Mouse (Mus musculus) MEL (cell line): ENCODE results near the gene Cep170b. TPM values are rescaled to one million over a fixed set of nuclear protein-coding genes. Genes with fewer than 3 reads are reported as not detected.

Experiments used
- DNase-seq: peaks from one replicate; pipeline ENCODE4 v3.0.0; 2011; ENCODE audit warnings: low read depth, low spot score
- H3K27ac ChIP-seq: 2 replicates; pipeline ENCODE4 v1.5.1; 2012; ENCODE audit warnings: low read depth, mild to moderate bottlenecking, control low read depth, low read length, moderate library complexity; ENCODE audit not compliant: control insufficient read depth
- H3K27me3 ChIP-seq, 2 experiments: fragments of 150-350 bp in 1 of 2; sonication (generic) in 1 of 2; 2 replicates each; pipeline ENCODE4 v1.6.1; 2012; ENCODE audit warnings: low read length in 2 of 2, mild to moderate bottlenecking in 2 of 2, improper control_type of control experiment in 1 of 2, moderate library complexity in 1 of 2; ENCODE audit not compliant: insufficient read depth in 2 of 2, control insufficient read depth in 1 of 2
- H3K36me3 ChIP-seq, 2 experiments: 2 replicates each; pipeline ENCODE4 v1.6.1; 2012 to 2014; ENCODE audit warnings: low read length in 2 of 2, improper control_type of control experiment in 1 of 2, inconsistent platforms in 1 of 2, mild to moderate bottlenecking in 1 of 2; ENCODE audit not compliant: insufficient read depth in 2 of 2, control insufficient read depth in 1 of 2
- H3K4me1 ChIP-seq, 2 experiments: fragments of 150-350 bp in 1 of 2; sonication (generic) in 1 of 2; 2 replicates each; pipeline ENCODE4 v1.6.1; 2012; ENCODE audit warnings: low read length in 2 of 2, improper control_type of control experiment in 1 of 2, mild to moderate bottlenecking in 1 of 2; ENCODE audit not compliant: insufficient read depth in 2 of 2, control insufficient read depth in 1 of 2
- H3K4me3 ChIP-seq, 2 experiments: fragments of 150-350 bp in 1 of 2; sonication (generic) in 1 of 2; 2 replicates each; pipeline ENCODE4 v1.5.1; 2012; ENCODE audit warnings: low read depth in 2 of 2, low read length in 2 of 2, mild to moderate bottlenecking in 2 of 2, moderate library complexity in 2 of 2, control low read depth in 1 of 2, improper control_type of control experiment in 1 of 2; ENCODE audit not compliant: control insufficient read depth in 1 of 2, insufficient read depth in 1 of 2
- H3K79me2 ChIP-seq: 2 replicates; pipeline ENCODE4 v1.6.1; 2012; ENCODE audit warnings: mild to moderate bottlenecking, low read length, moderate library complexity; ENCODE audit not compliant: control insufficient read depth, poor library complexity, insufficient read depth
- H3K9ac ChIP-seq: 2 replicates; pipeline ENCODE4 v1.6.1; 2012; ENCODE audit warnings: low read depth, mild to moderate bottlenecking, control low read depth, low read length, moderate library complexity; ENCODE audit not compliant: control insufficient read depth, poor library complexity, severe bottlenecking
- H3K9me3 ChIP-seq: fragments of 150-350 bp; sonication (generic); replicated peaks from 2 replicates; pipeline ENCODE4 v1.6.1; 2012; ENCODE audit warnings: mild to moderate bottlenecking, low read length, improper control_type of control experiment, moderate library complexity; ENCODE audit not compliant: insufficient read depth
- BHLHE40 ChIP-seq: IDR thresholded peaks from 2 replicates; pipeline ENCODE4 v1.6.1; 2012; ENCODE audit warnings: low read depth, mild to moderate bottlenecking, inconsistent platforms, low read length, improper control_type of control experiment, borderline replicate concordance
- CHD2 ChIP-seq: IDR thresholded peaks from 2 replicates; pipeline ENCODE4 v1.6.1; 2011; ENCODE audit warnings: low read length, improper control_type of control experiment
- CTCF ChIP-seq, 3 experiments: IDR thresholded peaks in 2 of 3; conservative IDR thresholded peaks in 1 of 3; 2 replicates each; pipeline ENCODE4 v1.5.1; 2011 to 2012; ENCODE audit warnings: low read length in 3 of 3, low read depth in 2 of 3, mild to moderate bottlenecking in 2 of 3, improper control_type of control experiment in 1 of 3, inconsistent platforms in 1 of 3, mixed read lengths in 1 of 3, moderate library complexity in 1 of 3; ENCODE audit not compliant: control insufficient read depth in 1 of 3, insufficient read depth in 1 of 3, poor library complexity in 1 of 3, severe bottlenecking in 1 of 3
- ELF1 ChIP-seq: IDR thresholded peaks from 2 replicates; pipeline ENCODE4 v1.6.1; 2014; ENCODE audit warnings: low read depth, mild to moderate bottlenecking, inconsistent platforms, low read length, improper control_type of control experiment, moderate library complexity
- EP300 ChIP-seq, 2 experiments: IDR thresholded peaks; 2 replicates each; pipeline ENCODE4 v1.6.1; 2011; ENCODE audit warnings: improper control_type of control experiment in 2 of 2, low read length in 2 of 2, low read depth in 1 of 2, mild to moderate bottlenecking in 1 of 2
- ETS1 ChIP-seq: IDR thresholded peaks from 2 replicates; pipeline ENCODE4 v1.6.1; 2012; ENCODE audit warnings: low read depth, mild to moderate bottlenecking, inconsistent platforms, low read length, improper control_type of control experiment, moderate library complexity
- GABPA ChIP-seq: IDR thresholded peaks from 2 replicates; pipeline ENCODE4 v1.6.1; 2012; ENCODE audit warnings: low read depth, mild to moderate bottlenecking, inconsistent platforms, low read length, improper control_type of control experiment, moderate library complexity
- GATA1 ChIP-seq: IDR thresholded peaks from 2 replicates; pipeline ENCODE4 v1.6.1; 2011; ENCODE audit warnings: low read depth, low read length, improper control_type of control experiment
- HCFC1 ChIP-seq: IDR thresholded peaks from 2 replicates; pipeline ENCODE4 v1.6.1; 2012; ENCODE audit warnings: low read depth, mild to moderate bottlenecking, inconsistent platforms, low read length, improper control_type of control experiment, moderate library complexity
- JUND ChIP-seq: IDR thresholded peaks from 2 replicates; pipeline ENCODE4 v1.6.1; 2011; ENCODE audit warnings: low read depth, mild to moderate bottlenecking, improper control_type of control experiment, low read length
- MAFK ChIP-seq: IDR thresholded peaks from 2 replicates; pipeline ENCODE4 v1.6.1; 2011; ENCODE audit warnings: low read depth, mild to moderate bottlenecking, low read length, improper control_type of control experiment, borderline replicate concordance
- MAX ChIP-seq: IDR thresholded peaks from 2 replicates; pipeline ENCODE4 v1.6.1; 2011; ENCODE audit warnings: low read length, improper control_type of control experiment
- MEF2A ChIP-seq: IDR thresholded peaks from 2 replicates; pipeline ENCODE4 v1.6.1; 2014; ENCODE audit warnings: low read depth, mild to moderate bottlenecking, inconsistent platforms, low read length, improper control_type of control experiment; ENCODE audit not compliant: poor library complexity, insufficient replicate concordance, severe bottlenecking; ENCODE audit errors: extremely low read depth
- MXI1 ChIP-seq: IDR thresholded peaks from 2 replicates; pipeline ENCODE4 v1.6.1; 2011; ENCODE audit warnings: mild to moderate bottlenecking, low read depth, low read length, improper control_type of control experiment
- MYB ChIP-seq: IDR thresholded peaks from 2 replicates; pipeline ENCODE4 v1.6.1; 2011; ENCODE audit warnings: mild to moderate bottlenecking, low read depth, low read length, improper control_type of control experiment
- MYC ChIP-seq: IDR thresholded peaks from 2 replicates; pipeline ENCODE4 v1.6.1; 2011; ENCODE audit warnings: low read depth, mild to moderate bottlenecking, low read length, improper control_type of control experiment, moderate library complexity
- NELFE ChIP-seq: IDR thresholded peaks from 2 replicates; pipeline ENCODE4 v1.6.1; 2011; ENCODE audit warnings: low read depth, low read length, improper control_type of control experiment
- NRF1 ChIP-seq: IDR thresholded peaks from 2 replicates; pipeline ENCODE4 v1.6.1; 2014; ENCODE audit warnings: low read depth, mild to moderate bottlenecking, inconsistent platforms, low read length, improper control_type of control experiment, moderate library complexity; ENCODE audit not compliant: poor library complexity, insufficient read depth, severe bottlenecking
- POLR2A ChIP-seq, 2 experiments: IDR thresholded peaks; 2 replicates each; pipeline ENCODE4 v1.6.1; 2011 to 2012; ENCODE audit warnings: low read length in 2 of 2, mild to moderate bottlenecking in 2 of 2, control low read depth in 1 of 2, improper control_type of control experiment in 1 of 2, low read depth in 1 of 2, moderate library complexity in 1 of 2; ENCODE audit not compliant: control insufficient read depth in 1 of 2, insufficient read depth in 1 of 2, poor library complexity in 1 of 2
- POLR2AphosphoS2 ChIP-seq: IDR thresholded peaks from 2 replicates; pipeline ENCODE4 v1.6.1; 2011; ENCODE audit warnings: low read length, improper control_type of control experiment
- RAD21 ChIP-seq: IDR thresholded peaks from 2 replicates; pipeline ENCODE4 v1.6.1; 2011; ENCODE audit warnings: mild to moderate bottlenecking, low read depth, low read length, improper control_type of control experiment
- SIN3A ChIP-seq: IDR thresholded peaks from 2 replicates; pipeline ENCODE4 v1.6.1; 2012; ENCODE audit warnings: low read length, improper control_type of control experiment, inconsistent platforms
- TAL1 ChIP-seq: IDR thresholded peaks from 2 replicates; pipeline ENCODE4 v1.6.1; 2012; ENCODE audit warnings: mild to moderate bottlenecking, inconsistent platforms, low read length, moderate library complexity, mixed read lengths
- TBP ChIP-seq: IDR thresholded peaks from 2 replicates; pipeline ENCODE4 v1.8.0; 2011; ENCODE audit warnings: low read depth, low read length, improper control_type of control experiment
- UBTF ChIP-seq: IDR thresholded peaks from 2 replicates; pipeline ENCODE4 v1.6.1; 2012; ENCODE audit warnings: low read depth, mild to moderate bottlenecking, inconsistent platforms, low read length, improper control_type of control experiment, moderate library complexity, borderline replicate concordance; ENCODE audit not compliant: insufficient read depth
- USF1 ChIP-seq: IDR thresholded peaks from 2 replicates; pipeline ENCODE4 v1.6.1; 2014; ENCODE audit warnings: low read depth, mild to moderate bottlenecking, inconsistent platforms, low read length, improper control_type of control experiment, moderate library complexity
- USF2 ChIP-seq, 2 experiments: IDR thresholded peaks; 2 replicates each; pipeline ENCODE4 v1.6.1; 2011 to 2012; ENCODE audit warnings: improper control_type of control experiment in 2 of 2, low read length in 2 of 2, borderline replicate concordance in 1 of 2, inconsistent platforms in 1 of 2, low read depth in 1 of 2, mild to moderate bottlenecking in 1 of 2; ENCODE audit not compliant: insufficient read depth in 1 of 2
- ZC3H11A ChIP-seq: IDR thresholded peaks from 2 replicates; pipeline ENCODE4 v1.6.1; 2012; ENCODE audit warnings: low read depth, mild to moderate bottlenecking, inconsistent platforms, low read length, improper control_type of control experiment
- ZKSCAN1 ChIP-seq: IDR thresholded peaks from 2 replicates; pipeline ENCODE4 v1.6.1; 2012; ENCODE audit warnings: low read depth, mild to moderate bottlenecking, inconsistent platforms, low read length, improper control_type of control experiment, moderate library complexity
- ZMIZ1 ChIP-seq: IDR thresholded peaks from 2 replicates; pipeline ENCODE4 v1.6.1; 2012; ENCODE audit warnings: low read depth, mild to moderate bottlenecking, inconsistent platforms, low read length, improper control_type of control experiment, moderate library complexity
- ZNF384 ChIP-seq: IDR thresholded peaks from 2 replicates; pipeline ENCODE4 v1.6.1; 2012; ENCODE audit warnings: low read depth, mild to moderate bottlenecking, inconsistent platforms, low read length, improper control_type of control experiment
- polyA plus RNA-seq, 2 experiments: library from polyadenylated mRNA; stranded (reverse) in 1 of 2; unstranded in 1 of 2; fragments of >175 nt in 1 of 2; fragments of >200 nt in 1 of 2; gene quantifications; 2 replicates each; pipeline versions ENCODE4 v1.2.1 to v1.2.4; 2012; ENCODE audit warnings: low replicate concordance in 2 of 2, low read depth in 1 of 2; ENCODE audit not compliant: insufficient read length in 2 of 2, insufficient read depth in 1 of 2, missing spikeins in 1 of 2
- total RNA-seq: library from RNA; depleted of rRNA; stranded (reverse); fragments of 300-350 nt; gene quantifications from 2 replicates; pipeline ENCODE4 v1.2.3, GENCODE M21; 2012

Cep170b gene
- total and polyA plus RNA-seq, 3 experiments, result 49.7 to 64.0 TPM; not detected in 1

DNA sequence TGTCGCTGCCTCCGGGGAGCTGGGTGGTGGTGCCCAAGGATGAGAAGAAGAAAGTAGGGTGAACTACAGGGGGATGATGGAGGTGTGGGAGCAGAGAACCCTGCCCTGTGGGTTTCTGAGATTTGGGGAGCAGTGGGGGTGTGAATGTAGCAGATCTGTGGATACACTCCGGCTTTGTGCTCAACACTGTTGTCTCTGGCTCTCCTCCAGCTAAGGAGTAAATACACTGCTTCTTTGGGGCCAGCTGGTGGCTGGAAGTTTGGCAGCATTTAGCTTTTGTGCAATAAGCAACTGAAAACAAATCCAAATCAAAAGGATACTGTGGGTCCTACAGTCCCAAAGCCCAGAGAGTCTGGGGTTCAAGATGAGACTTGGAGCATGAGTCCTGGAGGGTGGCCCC is 6.3 kb upstream of the Cep170b start:
- Histone ChIP-seq H3K4me1 (no peaks in the 10 kb centered on the region), H3K9ac (no peak overlapping the region), H3K27ac (no peak overlapping the region), H3K9me3 (no peaks in the 10 kb centered on the region), H3K27me3 (peaks cover 0 to 1% of the 10 kb centered on the region in 2 experiments; a peak in 1 of 4 replicates), H3K4me3 (no peak overlapping the region), H3K79me2 (no peaks in the 10 kb centered on the region), H3K36me3 (no peaks in the 10 kb centered on the region)
- TF ChIP-seq GATA1 (no peak), USF2 (IDR thresholded peaks at IDR 0.05; ENCODE audit: borderline replicate concordance in 1 of 2, insufficient read depth in 1 of 2, low read depth in 1 of 2, low read length in 2 of 2) (no peak)
- no peak for DNase-seq

DNA sequence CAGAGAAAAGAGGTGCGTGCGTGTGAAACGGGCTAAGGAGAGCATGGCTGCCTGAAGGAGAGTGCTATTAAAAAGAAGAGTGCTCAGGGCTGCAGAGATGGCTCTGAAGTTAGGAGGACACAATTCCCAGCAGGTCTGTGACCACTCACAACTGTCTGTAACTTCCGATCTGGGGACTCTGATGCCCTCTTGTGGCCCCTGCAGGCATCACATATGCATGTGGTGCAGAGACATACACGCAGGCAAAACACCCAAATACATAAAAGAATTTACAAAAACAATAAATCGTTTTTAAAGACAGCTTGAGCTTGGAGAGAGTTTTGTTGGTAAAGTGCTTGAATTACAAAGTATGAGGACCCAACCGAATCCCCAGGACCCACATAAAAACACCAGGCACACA is 3.1 kb upstream of the Cep170b start:
- DNase-seq, result peak; percentile 93
- Histone ChIP-seq H3K27ac (no peak overlapping the region), H3K36me3 (no peaks in the 10 kb centered on the region), H3K79me2 (no peaks in the 10 kb centered on the region; the same call in 1 of the 2 replicates), H3K4me1 (0 out of 4 replicates have a peak, but pooled peaks cover 0 to 3% of the 10 kb centered on the region in 2 experiments), H3K9ac (no peak overlapping the region), H3K4me3 (no peak overlapping the region), H3K9me3 (no peaks in the 10 kb centered on the region), H3K27me3 (peaks cover 0 to 2% of the 10 kb centered on the region in 2 experiments; a peak in 1 of 4 replicates)
- TF ChIP-seq MYC, result peak; percentile 94
- TF ChIP-seq BHLHE40, result no peak; the same call in 1 of the 2 replicates
- peak; percentile 71 for TF ChIP-seq SIN3A
- no peak for TF ChIP-seq POLR2AphosphoS2
- no peak for TF ChIP-seq NRF1
- TF ChIP-seq POLR2A (IDR thresholded peaks at IDR 0.05; ENCODE audit: control insufficient read depth in 1 of 2, insufficient read depth in 1 of 2, low read depth in 1 of 2, low read length in 2 of 2, poor library complexity in 1 of 2), result no peak
- TF ChIP-seq MAFK, result no peak
- TF ChIP-seq NELFE, result 0 out of 2 replicates have a peak, but pooled peaks have one; percentile 27
- TF ChIP-seq MEF2A, result no peak
- TF ChIP-seq TAL1, result no peak
- peak; percentile 51; the same call in 1 of the 2 replicates for TF ChIP-seq USF1
- 0 out of 2 replicates have a peak, but pooled peaks have one; percentile 7 for TF ChIP-seq MYB
- TF ChIP-seq ZNF384, result no peak
- no peak for TF ChIP-seq EP300 (IDR thresholded peaks at IDR 0.05; ENCODE audit: low read depth in 1 of 2, low read length in 2 of 2)
- TF ChIP-seq TBP, result peak; percentile 59; the same call in 1 of the 2 replicates
- TF ChIP-seq MXI1, result peak; percentile 68
- TF ChIP-seq ZMIZ1, result no peak
- TF ChIP-seq CHD2, result no peak
- peak; percentile 75 for TF ChIP-seq MAX
- no peak for TF ChIP-seq UBTF
- no peak for TF ChIP-seq GATA1
- peak; percentile 99 to 100 (median 100) for TF ChIP-seq CTCF (IDR thresholded peaks at IDR 0.05 in 2 of 3, conservative IDR thresholded peaks at IDR 0.05 in 1 of 3; ENCODE audit: control insufficient read depth in 1 of 3, insufficient read depth in 1 of 3, low read depth in 2 of 3, low read length in 3 of 3, poor library complexity in 1 of 3, severe bottlenecking in 1 of 3)
- TF ChIP-seq ZKSCAN1, result no peak
- TF ChIP-seq RAD21, result peak; percentile 93
- peak; percentile 74 for TF ChIP-seq ELF1
- peak; percentile 72; the same call in 1 of the 2 replicates for TF ChIP-seq JUND
- TF ChIP-seq GABPA, result peak; percentile 36; the same call in 1 of the 2 replicates
- TF ChIP-seq ETS1, result no peak
- TF ChIP-seq HCFC1, result peak; percentile 66
- peak; percentile 86 for TF ChIP-seq ZC3H11A
